Mouse (Mus musculus) myocyte (in vitro differentiated cells): ENCODE results near the gene Kif1b.

Experiments used
- E2F4 ChIP-seq: IDR thresholded peaks from one replicate; pipeline ENCODE4 v1.6.1; 2011; ENCODE audit warnings: mild to moderate bottlenecking, control low read depth, moderate library complexity; ENCODE audit not compliant: insufficient read depth
- MAX ChIP-seq: IDR thresholded peaks from one replicate; pipeline ENCODE4 v1.6.1; 2011; ENCODE audit warnings: low read depth, mild to moderate bottlenecking, control low read depth
- MYOD1 ChIP-seq, 3 experiments: IDR thresholded peaks; one replicate each; pipeline ENCODE4 v1.6.1; 2011; ENCODE audit warnings: control low read depth in 2 of 3, low read depth in 2 of 3, mild to moderate bottlenecking in 2 of 3, moderate library complexity in 1 of 3; ENCODE audit not compliant: insufficient read length in 2 of 3, control insufficient read depth in 1 of 3
- POLR2A ChIP-seq: IDR thresholded peaks from one replicate; pipeline ENCODE4 v1.6.1; 2011; ENCODE audit warnings: low read depth, mild to moderate bottlenecking, control low read depth, moderate library complexity; ENCODE audit not compliant: insufficient read length
- POLR2AphosphoS2 ChIP-seq: IDR thresholded peaks from one replicate; pipeline ENCODE4 v1.6.1; 2011; ENCODE audit warnings: low read depth, control low read depth; ENCODE audit not compliant: insufficient read length
- REST ChIP-seq: IDR thresholded peaks from one replicate; pipeline ENCODE4 v1.6.1; 2011; ENCODE audit warnings: mild to moderate bottlenecking, control low read depth, moderate library complexity; ENCODE audit not compliant: insufficient read depth, insufficient read length
- SRF ChIP-seq: IDR thresholded peaks from one replicate; pipeline ENCODE4 v1.6.1; 2011; ENCODE audit warnings: low read depth; ENCODE audit not compliant: control insufficient read depth, insufficient read length
- USF1 ChIP-seq: IDR thresholded peaks from one replicate; pipeline ENCODE4 v1.6.1; 2011; ENCODE audit warnings: low read depth, mild to moderate bottlenecking, control low read depth, moderate library complexity

- TF ChIP-seq MAX (no peak), MYOD1 (IDR thresholded peaks at IDR 0.05; ENCODE audit: control insufficient read depth in 1 of 3, insufficient read length in 2 of 3, low read depth in 2 of 3) (no peak), POLR2A (no peak), USF1 (no peak), POLR2AphosphoS2 (no peak), E2F4 (no peak), SRF (no peak), REST (no peak)
Measured at GRCm38 (mm10) chr4:149178328-149178727, 129.2 kb downstream of the Kif1b start.
